ENCODE assay signal across 27 mouse cellular contexts in the genomic region with DNA sequence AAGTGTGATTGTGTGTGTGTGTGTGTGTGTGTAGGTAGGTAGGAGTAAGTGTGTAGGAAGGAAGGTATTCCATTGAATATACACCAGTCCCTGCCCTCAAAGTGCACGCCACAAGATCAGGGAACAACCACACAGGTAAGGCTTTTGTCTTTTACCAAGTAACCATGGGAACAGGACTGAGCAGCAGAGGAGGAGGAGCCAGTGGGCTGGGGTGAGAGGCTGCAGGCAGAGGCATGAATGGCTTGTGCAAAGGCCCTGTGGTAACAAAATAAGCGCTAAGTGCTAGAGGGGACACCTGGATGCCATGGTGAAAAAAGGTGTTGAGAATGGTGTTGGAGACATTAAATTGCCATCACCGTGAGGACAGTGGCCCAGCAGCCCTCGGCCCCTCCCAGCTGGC. TPM values are rescaled to one million over a fixed set of nuclear protein-coding genes. Genes with fewer than 3 reads are reported as not detected.
DNase-seq lines count a peak whose midpoint lies in the region; ATAC-seq lines count a peak whose summit lies in the region.
"Had no signal": no experiment of that assay in that cellular context is flagged by ENCODE, and none has a peak within 500 bp of the region (broad histone marks: within the 10 kb centered on the region; RNA-seq: fewer than 3 reads in every experiment).

No protein-coding gene starts in this region.

- no peak overlapping the region for H3K9ac ChIP-seq in forebrain, embryonic 11.5 days (ENCODE audit: low read length)
- no peak overlapping the region for H3K9ac ChIP-seq in forebrain, embryonic 14.5 days (ENCODE audit: low read length)
- H3K9ac ChIP-seq in liver, embryonic 15.5 days: no peak overlapping the region
- H3K9ac ChIP-seq: embryonic facial prominence, embryonic 15.5 days; forebrain, embryonic 12.5 days; hindbrain, embryonic 13.5 days had no signal

- DNase-seq in forebrain, embryonic 11.5 days (ENCODE audit: low spot score): no peak
- DNase-seq in forebrain, embryonic 14.5 days (ENCODE audit: low spot score): no peak
- DNase-seq in liver: no peak
- DNase-seq in R1 (ENCODE audit: low read depth, low spot score): peak; percentile 78
- DNase-seq in kidney, postnatal 4 days: no peak
- DNase-seq: adrenal gland, adult 8-10 months; adrenal gland, postnatal 25 days; cerebellum, adult 11-12 months; cerebellum, adult 8-10 months; cerebellum, postnatal 10 days; cerebellum, postnatal 36 days; embryo, embryonic 11 days; gastrocnemius, postnatal 10 days; gastrocnemius, postnatal 36 days; heart, postnatal 36 days had no signal

- 92% methylated on average over 4 of the region's 4 CpGs for WGBS in forebrain, embryonic 11.5 days
- 85% methylated on average over 4 of the region's 4 CpGs for WGBS in forebrain, embryonic 14.5 days
- 82% methylated on average over 4 of the region's 4 CpGs for WGBS in liver, embryonic 15.5 days (ENCODE audit: insufficient replicate concordance)

- H3K27me3 ChIP-seq in forebrain, embryonic 11.5 days (ENCODE audit: control insufficient read depth, insufficient read depth, low read length): no peaks in the 10 kb centered on the region
- no peaks in the 10 kb centered on the region for H3K27me3 ChIP-seq in forebrain, embryonic 14.5 days (replicated peaks; ENCODE audit: control insufficient read depth, insufficient read depth, low read length)
- H3K27me3 ChIP-seq in liver, embryonic 15.5 days: no peaks in the 10 kb centered on the region
- H3K27me3 ChIP-seq: embryonic facial prominence, embryonic 15.5 days; forebrain, embryonic 12.5 days; hindbrain, embryonic 13.5 days had no signal

- H3K36me3 ChIP-seq in forebrain, embryonic 11.5 days (ENCODE audit: control insufficient read depth, insufficient read depth, low read length): peaks cover 23% of the 10 kb centered on the region
- peaks cover 49% of the 10 kb centered on the region for H3K36me3 ChIP-seq in forebrain, embryonic 14.5 days (ENCODE audit: control insufficient read depth, insufficient read depth, low read length)
- H3K36me3 ChIP-seq in liver, embryonic 15.5 days (replicated peaks): peaks cover 24% of the 10 kb centered on the region

- no peak overlapping the region for H3K4me2 ChIP-seq in forebrain, embryonic 11.5 days (ENCODE audit: low read depth, low read length, severe bottlenecking)
- H3K4me2 ChIP-seq in forebrain, embryonic 14.5 days (ENCODE audit: low read length): no peak overlapping the region
- H3K4me2 ChIP-seq in liver, embryonic 15.5 days: peak overlapping the region; percentile 47; the same call in 1 of the 2 replicates
- H3K4me2 ChIP-seq: embryonic facial prominence, embryonic 15.5 days; forebrain, embryonic 12.5 days; heart, embryonic 11.5 days; hindbrain, embryonic 13.5 days had no signal

- 0 out of 2 replicates have a peak, but pooled peaks have one; percentile 16 for ATAC-seq in forebrain, embryonic 11.5 days (replicated peaks; ENCODE audit: low FRiP score)
- no peak for ATAC-seq in forebrain, embryonic 14.5 days
- no peak for ATAC-seq in liver, embryonic 15.5 days (ENCODE audit: insufficient read depth)
- ATAC-seq: activated CD4-positive, CD25-positive, alpha-beta regulatory T cell, adult 4 months; CD4-positive, CD25-positive, alpha-beta regulatory T cell, adult 4 months; forebrain, embryonic 16.5 days; hindbrain, embryonic 16.5 days; inflammation-experienced regulatory T-cells, adult 6 months; intestine, embryonic 16.5 days had no signal

- no peaks in the 10 kb centered on the region; the same call in 1 of the 2 replicates for H3K9me3 ChIP-seq in forebrain, embryonic 11.5 days (ENCODE audit: control insufficient read depth, low read length)
- no peaks in the 10 kb centered on the region for H3K9me3 ChIP-seq in forebrain, embryonic 14.5 days (replicated peaks; ENCODE audit: control insufficient read depth, low read length)
- H3K9me3 ChIP-seq in liver, embryonic 15.5 days (replicated peaks): no peaks in the 10 kb centered on the region
- H3K9me3 ChIP-seq: embryonic facial prominence, embryonic 15.5 days; hindbrain, embryonic 13.5 days had no signal

- no peaks in the 10 kb centered on the region; the same call in 1 of the 2 replicates for H3K4me1 ChIP-seq in forebrain, embryonic 11.5 days (replicated peaks; ENCODE audit: control insufficient read depth, insufficient read depth, low read length)
- no peaks in the 10 kb centered on the region; the same call in 1 of the 2 replicates for H3K4me1 ChIP-seq in forebrain, embryonic 14.5 days (ENCODE audit: control insufficient read depth, insufficient read depth, low read length)
- H3K4me1 ChIP-seq in liver, embryonic 15.5 days (replicated peaks): peaks cover 41% of the 10 kb centered on the region

- no peak overlapping the region for H3K4me3 ChIP-seq in forebrain, embryonic 11.5 days (ENCODE audit: low read depth, low read length)
- H3K4me3 ChIP-seq in forebrain, embryonic 14.5 days (ENCODE audit: low read depth, low read length): no peak overlapping the region
- no peak overlapping the region for H3K4me3 ChIP-seq in liver, embryonic 15.5 days (replicated peaks)
- H3K4me3 ChIP-seq: embryonic facial prominence, embryonic 15.5 days; forebrain, embryonic 12.5 days; hindbrain, embryonic 10.5 days; hindbrain, embryonic 13.5 days had no signal

- no peak overlapping the region for H3K27ac ChIP-seq in forebrain, embryonic 11.5 days (ENCODE audit: low read depth, low read length)
- no peak overlapping the region for H3K27ac ChIP-seq in forebrain, embryonic 14.5 days (ENCODE audit: low read depth, low read length)
- no peak overlapping the region for H3K27ac ChIP-seq in liver, embryonic 15.5 days (replicated peaks)
- H3K27ac ChIP-seq: embryonic facial prominence, embryonic 15.5 days; forebrain, embryonic 12.5 days; hindbrain, embryonic 10.5 days had no signal

RNA-seq across cellular contexts. Expression of gene Tnrc18, which starts 24.9 kb away (rescaled TPM):
- polyA plus RNA-seq in forebrain, embryonic 11.5 days (2014; fragmentation: Nextera tagmentation; extraction: Ambion mirVana): 55.2 and 55.7 TPM in 2 replicates
- polyA plus RNA-seq in forebrain, embryonic 14.5 days (2014; fragmentation: Nextera tagmentation; extraction: Ambion mirVana): 27.5 and 36.6 TPM in 2 replicates
- polyA plus RNA-seq in liver, embryonic 15.5 days (2015; fragmentation: Nextera tagmentation; extraction: Ambion mirVana): 3.4 and 3.7 TPM in 2 replicates
